Mouse (Mus musculus) forebrain, embryonic 14.5 days (tissue): ENCODE measurements around the gene Tmbim6. TPM values are rescaled to one million over a fixed set of nuclear protein-coding genes. Genes with fewer than 3 reads are reported as not detected.

Experiments
- ATAC-seq: fragments of 200-750 bp; cut with Nextera tagmentation; 2 replicates; pipeline ENCODE4 v1.8.0; 2017; ENCODE audit warnings: mild to moderate bottlenecking, moderate library complexity
- DNase-seq: peaks from one replicate; pipeline ENCODE4 v3.0.0-alpha.2; 2015; ENCODE audit warnings: low spot score
- H3K27ac ChIP-seq: fragments of 300-500 bp; sonication (generic); 2 replicates; pipeline ENCODE4 v1.5.1; 2014; ENCODE audit warnings: low read depth, mild to moderate bottlenecking, control low read depth, low read length, moderate library complexity
- H3K27me3 ChIP-seq: fragments of 300-500 bp; sonication (generic); replicated peaks from 2 replicates; pipeline ENCODE4 v1.6.1; 2014; ENCODE audit warnings: low read length, control low read depth, mixed read lengths; ENCODE audit not compliant: control insufficient read depth, insufficient read depth
- H3K36me3 ChIP-seq: fragments of 300-500 bp; sonication (generic); 2 replicates; pipeline ENCODE4 v1.6.1; 2014; ENCODE audit warnings: low read length, control low read depth; ENCODE audit not compliant: control insufficient read depth, insufficient read depth
- H3K4me1 ChIP-seq: fragments of 300-500 bp; sonication (generic); 2 replicates; pipeline ENCODE4 v1.6.1; 2014; ENCODE audit warnings: antibody characterized with exemption, low read length, control low read depth; ENCODE audit not compliant: control insufficient read depth, insufficient read depth
- H3K4me2 ChIP-seq: fragments of 300-500 bp; sonication (generic); 2 replicates; pipeline ENCODE4 v1.6.1; 2014; ENCODE audit warnings: mild to moderate bottlenecking, control low read depth, low read length
- H3K4me3 ChIP-seq: fragments of 300-500 bp; sonication (generic); 2 replicates; pipeline ENCODE4 v1.5.1; 2014; ENCODE audit warnings: low read depth, low read length, control low read depth
- H3K9ac ChIP-seq: fragments of 300-500 bp; sonication (generic); 2 replicates; pipeline ENCODE4 v1.6.1; 2014; ENCODE audit warnings: mild to moderate bottlenecking, low read length, control low read depth, moderate library complexity
- H3K9me3 ChIP-seq: fragments of 300-500 bp; sonication (generic); replicated peaks from 2 replicates; pipeline ENCODE4 v1.6.1; 2016; ENCODE audit warnings: low read length, control low read depth, mixed read lengths; ENCODE audit not compliant: control insufficient read depth
- WGBS: fragments of 180-500 bp; shearing (Covaris S2); extraction: QIAGEN DNeasy Blood & Tissue Kit; methylation state at CpG from one replicate; pipeline ENCODE4 v1.1.7; 2014; 5-methylcytosine and 5-hydroxymethylcytosine counted together
- polyA plus RNA-seq: library from polyadenylated mRNA; unstranded; fragments of >200 nt; fragmentation: Nextera tagmentation; extraction: Ambion mirVana; gene quantifications from 2 replicates; pipeline ENCODE4 v1.2.1, GENCODE M21; 2014

Gene Tmbim6
- polyA plus RNA-seq, 1 experiment from 2014 or later: 247 TPM

DNA sequence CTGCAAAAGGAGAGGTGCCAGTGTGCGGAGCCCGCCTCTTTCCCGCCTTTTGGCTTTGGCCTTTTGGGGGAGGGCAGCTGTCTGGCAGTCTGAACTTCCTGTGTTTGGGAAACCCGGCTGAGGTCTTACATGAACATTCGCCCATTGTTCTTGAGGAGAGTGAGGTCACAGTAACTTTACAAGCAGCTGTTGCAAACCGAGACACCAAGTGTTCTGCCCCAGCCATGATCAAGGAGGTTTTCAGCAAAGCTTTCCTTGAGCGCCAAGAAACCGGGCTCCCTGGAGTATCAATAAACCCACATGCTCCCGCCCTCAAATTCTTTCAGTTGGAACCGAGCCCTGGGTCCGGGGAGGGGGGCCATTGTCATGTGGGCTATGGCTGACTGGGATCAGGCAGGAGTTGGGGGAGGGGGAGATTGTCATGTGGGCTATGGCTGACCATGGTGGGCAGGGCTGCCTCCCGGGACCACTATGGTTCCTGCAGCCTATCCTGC is 27.9 kb downstream of the Tmbim6 start:
- Histone ChIP-seq H3K9me3 (no peaks in the 10 kb centered on the region), H3K4me2 (peak overlapping the region; percentile 27), H3K27ac (peak overlapping the region; percentile 75), H3K36me3 (peaks cover 35% of the 10 kb centered on the region), H3K4me1 (peaks cover 6% of the 10 kb centered on the region), H3K27me3 (no peaks in the 10 kb centered on the region), H3K4me3 (no peak overlapping the region), H3K9ac (peak overlapping the region; percentile 18; the same call in 1 of the 2 replicates)
- 3% methylated on average over 12 of the region's 12 CpGs for WGBS
- DNase-seq (peak; percentile 84), ATAC-seq (peak; percentile 71)

GRCm38 (mm10) chr15:99421152-99421551 is 28.5 kb downstream of the Tmbim6 start:
- ATAC-seq (peak; percentile 8; the same call in 1 of the 2 replicates), DNase-seq (no peak)
- H3K36me3 ChIP-seq: peaks cover 40% of the 10 kb centered on the region
- 76% methylated on average over 9 of the region's 9 CpGs for WGBS
- H3K9ac ChIP-seq: no peak overlapping the region
- no peak overlapping the region for H3K4me3 ChIP-seq
- peak overlapping the region; percentile 75 for H3K27ac ChIP-seq
- H3K4me2 ChIP-seq: no peak overlapping the region
- H3K9me3 ChIP-seq: no peaks in the 10 kb centered on the region
- peaks cover 6% of the 10 kb centered on the region for H3K4me1 ChIP-seq
- H3K27me3 ChIP-seq: no peaks in the 10 kb centered on the region

GRCm38 (mm10) chr15:99421676-99422075 is 29.0 kb downstream of the Tmbim6 start:
- no peak for ATAC-seq
- no peak for DNase-seq
- H3K9me3 ChIP-seq: no peaks in the 10 kb centered on the region
- peaks cover 6% of the 10 kb centered on the region for H3K4me1 ChIP-seq
- H3K27ac ChIP-seq: no peak overlapping the region
- no peak overlapping the region for H3K4me2 ChIP-seq
- H3K27me3 ChIP-seq: no peaks in the 10 kb centered on the region
- no peak overlapping the region for H3K4me3 ChIP-seq
- H3K9ac ChIP-seq: no peak overlapping the region
- H3K36me3 ChIP-seq: peaks cover 46% of the 10 kb centered on the region
- WGBS: 90% methylated on average over 8 of the region's 8 CpGs

DNA sequence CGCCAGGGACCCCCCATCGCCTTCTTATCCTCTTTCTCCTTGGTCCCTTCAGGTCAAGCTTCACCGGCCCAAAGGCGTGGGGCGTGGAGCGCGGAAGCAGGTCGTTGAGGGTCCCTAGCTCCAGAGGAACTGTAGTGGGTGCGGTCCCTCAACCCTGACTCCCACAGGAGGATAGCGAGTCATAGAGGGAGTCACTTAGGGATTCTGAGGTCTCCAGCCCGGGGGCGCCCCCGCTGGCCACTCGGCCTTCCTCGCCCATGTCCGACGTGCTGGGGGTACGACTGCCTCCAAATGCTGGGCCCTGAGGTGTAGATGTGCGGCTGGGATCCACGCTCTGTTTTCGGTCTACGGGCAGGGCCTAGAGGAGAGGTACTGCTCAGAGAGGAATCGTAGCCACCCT is 29.9 kb downstream of the Tmbim6 start:
- Histone ChIP-seq H3K27me3 (no peaks in the 10 kb centered on the region), H3K4me1 (peaks cover 6% of the 10 kb centered on the region), H3K9ac (no peak overlapping the region), H3K27ac (no peak overlapping the region), H3K9me3 (no peaks in the 10 kb centered on the region), H3K4me3 (no peak overlapping the region), H3K4me2 (no peak overlapping the region), H3K36me3 (peaks cover 54% of the 10 kb centered on the region)
- WGBS: 93% methylated on average over 23 of the region's 23 CpGs
- no peak for DNase-seq
- ATAC-seq: no peak

GRCm38 (mm10) chr15:99423131-99423530 is 30.4 kb downstream of the Tmbim6 start:
- H3K4me1 ChIP-seq: peaks cover 6% of the 10 kb centered on the region
- no peak overlapping the region for H3K27ac ChIP-seq
- ATAC-seq: no peak
- no peaks in the 10 kb centered on the region for H3K27me3 ChIP-seq
- H3K36me3 ChIP-seq: peaks cover 60% of the 10 kb centered on the region
- H3K9me3 ChIP-seq: no peaks in the 10 kb centered on the region
- WGBS: 92% methylated on average over 10 of the region's 10 CpGs
- no peak for DNase-seq
- no peak overlapping the region for H3K4me2 ChIP-seq
- no peak overlapping the region for H3K4me3 ChIP-seq
- H3K9ac ChIP-seq: no peak overlapping the region

DNA sequence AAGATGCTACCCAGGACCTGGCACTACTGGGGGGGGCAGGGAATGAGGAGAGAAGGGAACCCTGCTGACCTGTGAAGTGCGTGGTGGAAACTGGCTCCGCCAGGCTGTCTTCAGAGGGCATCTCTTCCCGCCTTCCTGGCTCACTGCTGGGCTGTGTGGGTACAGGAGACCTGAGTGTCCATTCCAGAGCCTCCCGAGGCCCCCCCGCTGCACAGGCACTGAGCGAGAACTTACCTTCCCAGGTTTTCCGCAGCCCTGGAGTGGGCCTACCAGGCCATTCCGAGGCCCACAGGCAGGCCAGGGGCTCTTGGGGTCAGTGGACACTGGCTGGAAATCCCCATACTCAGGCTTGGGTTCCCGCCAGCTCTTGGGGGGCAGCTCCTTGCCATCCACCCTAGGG is 31.2 kb downstream of the Tmbim6 start:
- Histone ChIP-seq H3K4me1 (peaks cover 6% of the 10 kb centered on the region), H3K27me3 (no peaks in the 10 kb centered on the region), H3K36me3 (peaks cover 66% of the 10 kb centered on the region), H3K27ac (no peak overlapping the region), H3K9ac (no peak overlapping the region), H3K4me2 (no peak overlapping the region), H3K9me3 (no peaks in the 10 kb centered on the region), H3K4me3 (no peak overlapping the region)
- DNase-seq (no peak), ATAC-seq (no peak)
- WGBS: 97% methylated on average over 9 of the region's 9 CpGs

DNA sequence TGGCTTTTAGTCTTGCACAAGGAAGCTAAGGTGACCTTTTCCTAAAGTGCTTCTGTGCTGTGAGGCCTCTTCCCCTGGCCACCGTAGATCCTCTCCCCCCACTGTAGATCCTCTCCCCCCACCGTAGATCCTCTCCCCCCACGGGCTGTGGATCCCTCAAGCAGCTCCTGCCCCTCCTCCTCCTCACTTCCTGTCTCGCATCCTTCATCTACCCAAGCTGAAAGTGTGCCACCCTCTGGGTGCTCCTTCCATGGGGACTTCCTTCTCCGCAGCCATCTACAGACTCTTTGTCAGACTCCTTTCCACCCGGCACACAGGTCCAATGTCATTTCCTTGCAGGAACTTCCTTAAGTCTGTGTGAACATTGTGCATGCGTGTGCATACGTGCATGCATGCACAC is 37.7 kb downstream of the Tmbim6 start:
- ATAC-seq: no peak
- H3K9ac ChIP-seq: no peak overlapping the region
- H3K9me3 ChIP-seq: no peaks in the 10 kb centered on the region
- no peak overlapping the region for H3K4me3 ChIP-seq
- H3K4me2 ChIP-seq: no peak overlapping the region
- 90% methylated on average over 8 of the region's 8 CpGs for WGBS
- no peaks in the 10 kb centered on the region for H3K4me1 ChIP-seq
- H3K27me3 ChIP-seq: no peaks in the 10 kb centered on the region
- peaks cover 71% of the 10 kb centered on the region for H3K36me3 ChIP-seq
- H3K27ac ChIP-seq: no peak overlapping the region
- DNase-seq: no peak

DNA sequence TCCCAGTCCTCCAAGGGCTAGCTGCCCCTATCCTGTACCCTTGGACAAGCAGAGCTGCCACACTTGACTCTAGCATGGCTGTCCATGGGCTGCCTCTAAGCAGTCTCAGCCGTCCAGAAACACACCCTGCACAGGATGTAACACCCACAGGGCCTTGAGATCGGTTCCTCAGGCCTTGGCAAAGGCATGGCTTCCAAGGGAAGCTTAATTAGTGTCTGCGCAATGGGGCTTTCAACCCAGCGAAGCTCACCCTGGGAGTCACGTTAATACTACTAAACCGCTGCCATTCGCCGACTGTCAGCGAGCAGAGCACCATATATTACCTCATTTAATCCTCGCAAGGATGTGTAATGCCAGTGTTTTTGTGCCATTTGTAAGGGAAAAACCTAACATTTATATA is 38.4 kb downstream of the Tmbim6 start:
- Histone ChIP-seq H3K4me2 (no peak overlapping the region), H3K27ac (no peak overlapping the region), H3K4me1 (no peaks in the 10 kb centered on the region), H3K4me3 (no peak overlapping the region), H3K36me3 (peaks cover 64% of the 10 kb centered on the region), H3K27me3 (no peaks in the 10 kb centered on the region), H3K9me3 (no peaks in the 10 kb centered on the region), H3K9ac (no peak overlapping the region)
- DNase-seq (no peak), ATAC-seq (no peak)
- 85% methylated on average over 10 of the region's 10 CpGs for WGBS

DNA sequence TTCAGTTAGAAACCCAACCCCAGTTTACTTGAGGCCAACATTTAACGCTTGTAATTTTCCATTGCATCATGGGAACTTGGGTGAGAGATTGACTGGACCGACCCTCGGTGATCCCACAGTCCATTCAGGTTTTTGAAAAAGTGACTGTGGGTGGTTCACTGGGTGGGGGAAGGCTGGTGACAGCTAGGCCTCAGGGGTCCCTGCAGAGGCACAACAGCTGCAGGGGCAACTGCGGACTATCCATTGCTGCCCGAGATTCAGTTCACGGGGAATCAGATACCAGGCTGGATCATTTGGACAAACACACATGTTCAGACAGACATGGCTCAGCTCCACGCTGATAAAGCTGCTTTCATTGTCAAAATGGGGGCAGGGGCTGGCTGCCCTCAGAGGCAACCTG is 38.8 kb downstream of the Tmbim6 start:
- 90% methylated on average over 7 of the region's 7 CpGs for WGBS
- H3K27ac ChIP-seq: no peak overlapping the region
- no peak overlapping the region for H3K4me2 ChIP-seq
- H3K9me3 ChIP-seq: no peaks in the 10 kb centered on the region
- H3K4me3 ChIP-seq: no peak overlapping the region
- ATAC-seq (no peak), DNase-seq (no peak)
- H3K27me3 ChIP-seq: no peaks in the 10 kb centered on the region
- peaks cover 59% of the 10 kb centered on the region for H3K36me3 ChIP-seq
- no peaks in the 10 kb centered on the region for H3K4me1 ChIP-seq
- H3K9ac ChIP-seq: no peak overlapping the region
